Mouse (Mus musculus) B cell, adult 2 months (primary cell): ENCODE measurements at regions not wholly inside any gene's neighbourhood (a gene's known extent, or its start where the extent isn't known, plus 50 kb on each side); places are given as distances from the start of the nearest gene placed in this dataset.

Source experiments
- DNase-seq, 2 experiments: peaks; one replicate each; pipeline ENCODE4 v3.0.0; 2022

DNA sequence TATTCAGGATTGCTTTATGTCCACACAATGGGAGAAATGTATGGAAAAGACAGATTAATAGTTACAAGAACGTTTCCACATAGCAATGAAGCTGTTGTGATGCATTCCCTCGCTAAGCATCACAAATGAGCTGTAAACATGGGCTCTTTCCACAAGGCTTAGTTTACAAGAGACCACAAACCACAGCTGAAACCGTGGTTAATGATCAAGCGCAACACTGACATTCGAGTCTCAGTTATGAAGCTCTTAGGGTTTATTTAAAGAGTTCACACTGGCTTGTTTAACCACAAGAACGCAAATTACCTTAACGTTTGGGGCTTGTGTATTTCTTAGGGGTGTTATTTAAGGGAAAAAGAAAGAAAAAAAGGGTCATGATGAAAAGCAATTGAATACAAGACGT is 727.3 kb upstream of the Frg1 start:
- no peak for DNase-seq

GRCm38 (mm10) chr8:42107582-42107981 is 690.7 kb upstream of the Frg1 start:
- no peak for DNase-seq

DNA sequence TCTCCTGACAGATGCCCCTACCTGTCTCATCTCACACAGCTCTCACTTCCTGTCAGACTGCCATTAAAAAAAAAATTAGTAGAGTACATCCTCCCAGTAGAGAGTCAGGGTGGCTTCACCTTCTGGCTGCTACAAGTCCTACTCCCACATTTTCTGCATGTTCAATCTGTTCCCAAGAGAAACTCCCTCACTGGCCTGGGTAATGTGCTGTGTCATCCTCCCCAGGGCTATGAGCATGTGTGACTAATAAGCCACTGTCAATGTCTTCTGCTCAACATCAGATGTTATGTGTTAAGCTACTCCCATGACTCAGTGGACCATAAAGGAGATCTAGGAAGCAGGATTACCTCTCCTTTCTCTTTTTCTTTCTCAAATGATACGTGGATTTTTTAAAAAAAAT is 652.4 kb upstream of the Frg1 start:
- DNase-seq, result no peak

DNA sequence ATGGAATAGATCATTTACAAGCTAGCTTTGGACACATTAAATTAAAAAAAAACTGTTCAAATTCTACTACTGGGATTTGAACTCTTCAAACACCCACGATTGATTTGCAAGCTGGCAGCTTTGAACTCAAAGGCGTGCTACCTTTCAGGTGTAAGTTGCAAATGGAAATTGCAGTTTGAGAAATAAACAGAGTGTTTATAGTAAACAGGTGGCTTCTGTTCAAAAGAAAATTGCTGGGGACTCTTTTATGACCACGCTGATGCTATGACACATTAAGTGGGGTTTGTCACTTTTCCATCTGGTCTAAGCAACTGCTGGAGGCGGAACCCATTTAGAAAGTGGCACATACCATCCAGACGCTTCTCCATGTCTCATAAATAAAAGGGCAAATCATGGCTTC is 626.7 kb upstream of the Frg1 start:
- DNase-seq, result no peak

- DNase-seq, result no peak
Observed at GRCm38 (mm10) chr8:42039245-42039644, 622.4 kb upstream of the Frg1 start.

GRCm38 (mm10) chr8:42026934-42027333 is 610.1 kb upstream of the Frg1 start:
- DNase-seq, result no peak

DNA sequence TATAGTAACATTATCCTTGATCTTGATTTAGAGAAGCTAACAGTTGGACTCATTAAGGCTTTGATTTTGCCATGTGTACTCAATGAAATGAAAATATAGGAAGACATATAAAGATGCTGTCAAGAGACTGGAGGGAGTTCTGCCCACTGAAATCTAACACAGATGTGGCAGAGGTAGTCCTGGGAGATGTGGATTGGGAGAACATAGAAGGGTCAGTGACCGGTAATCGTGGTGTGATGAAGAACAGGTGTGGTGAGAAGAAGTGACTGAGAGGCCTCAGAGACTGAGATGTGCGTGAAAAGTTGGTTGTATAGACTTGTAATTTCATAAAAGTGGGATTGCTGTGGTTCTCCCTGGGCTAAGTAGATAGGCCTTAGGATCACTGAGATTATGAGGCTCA is 600.9 kb upstream of the Frg1 start:
- no peak for DNase-seq

GRCm38 (mm10) chr8:42003170-42003569 is 586.3 kb upstream of the Frg1 start:
- no peak for DNase-seq

GRCm38 (mm10) chr8:41989040-41989501 is 572.2 kb upstream of the Frg1 start:
- no peak for DNase-seq

GRCm38 (mm10) chr8:41988216-41988615 is 571.3 kb upstream of the Frg1 start:
- DNase-seq, result no peak

DNA sequence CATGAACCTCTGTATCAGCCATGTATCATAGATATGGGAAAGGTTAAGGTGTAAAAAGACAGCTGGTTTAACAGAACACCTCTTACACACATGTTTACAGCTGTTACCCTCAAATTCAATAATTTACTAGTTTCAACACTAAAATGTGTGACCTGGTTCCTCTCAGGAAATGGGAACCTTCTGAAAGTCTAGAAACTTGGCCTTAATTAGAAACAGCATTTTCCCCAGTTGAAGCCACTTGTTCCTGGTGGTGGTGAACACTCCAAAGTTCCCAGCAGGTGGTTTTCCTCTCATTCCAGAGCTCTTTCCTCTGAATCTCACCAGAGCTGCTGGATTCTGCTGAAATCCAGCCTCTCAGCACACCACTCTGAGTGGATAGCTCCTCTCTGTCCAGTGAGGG is 570.5 kb upstream of the Frg1 start:
- DNase-seq, result no peak

- no peak for DNase-seq
Observed at GRCm38 (mm10) chr8:41972416-41972815, 555.5 kb upstream of the Frg1 start.

DNA sequence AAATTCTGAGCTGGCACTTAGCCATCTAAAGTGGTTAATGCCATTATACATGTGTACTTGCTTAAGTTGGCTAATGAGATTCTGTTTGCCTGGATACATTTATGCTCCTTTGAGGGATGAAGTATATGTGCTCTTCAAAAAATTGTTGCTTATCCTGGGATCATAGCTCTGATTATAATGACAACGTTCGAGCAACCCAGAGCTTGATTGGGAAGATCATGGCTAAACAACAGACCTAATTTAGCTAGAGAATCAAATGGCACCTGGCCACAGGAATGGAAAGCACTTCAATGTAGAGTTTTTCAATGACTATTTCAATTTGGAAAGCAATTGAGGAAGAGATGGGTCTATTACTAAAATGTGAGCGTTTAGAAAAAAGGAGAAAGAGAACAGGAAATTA is 553.7 kb upstream of the Frg1 start:
- no peak for DNase-seq

GRCm38 (mm10) chr8:41969408-41969807 is 552.5 kb upstream of the Frg1 start:
- DNase-seq, result no peak

GRCm38 (mm10) chr8:41964088-41964487 is 547.2 kb upstream of the Frg1 start:
- DNase-seq, result no peak

DNA sequence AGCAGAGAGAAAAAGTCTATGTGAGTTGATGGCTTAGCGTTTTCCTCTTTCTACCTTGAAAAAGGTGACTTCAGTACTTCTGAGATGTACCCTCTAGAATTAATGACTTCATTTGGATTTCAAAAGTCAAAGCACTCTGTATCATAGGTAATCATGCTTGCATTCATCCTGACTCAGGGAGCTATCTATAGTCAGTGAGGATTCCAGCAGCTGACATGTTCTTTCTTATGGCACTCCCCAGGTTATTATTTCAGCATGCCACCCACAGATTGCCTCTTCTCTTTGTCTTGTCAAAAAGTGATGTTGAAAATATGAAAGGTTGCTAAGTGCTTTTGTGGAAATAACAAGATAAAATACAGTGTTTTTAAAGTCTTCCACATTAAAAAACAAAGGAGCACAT is 540.0 kb upstream of the Frg1 start:
- DNase-seq, result no peak

DNA sequence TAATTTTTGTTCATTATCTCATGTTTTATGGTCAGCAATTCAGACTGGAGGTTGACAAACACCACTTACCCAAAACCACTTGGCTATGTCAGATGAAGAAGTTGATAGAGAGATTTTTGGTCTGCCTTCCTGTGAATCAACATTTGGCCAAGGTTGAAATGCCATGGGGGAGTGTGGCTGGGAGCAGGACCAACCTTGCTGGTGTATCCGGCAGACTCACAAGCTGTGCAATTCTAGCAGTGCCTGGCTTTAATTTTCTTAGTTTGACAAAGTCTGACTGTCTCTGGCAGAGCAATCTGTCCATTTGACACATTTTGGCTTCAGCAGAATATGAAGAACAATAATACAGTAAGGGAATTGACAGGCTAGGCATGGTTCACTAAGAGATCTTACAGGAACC is 533.9 kb upstream of the Frg1 start:
- DNase-seq, result no peak

- no peak for DNase-seq
Observed at GRCm38 (mm10) chr8:41939298-41939697, 522.4 kb upstream of the Frg1 start.

- no peak for DNase-seq
Observed at GRCm38 (mm10) chr8:41921106-41921505, 504.2 kb upstream of the Frg1 start.

DNA sequence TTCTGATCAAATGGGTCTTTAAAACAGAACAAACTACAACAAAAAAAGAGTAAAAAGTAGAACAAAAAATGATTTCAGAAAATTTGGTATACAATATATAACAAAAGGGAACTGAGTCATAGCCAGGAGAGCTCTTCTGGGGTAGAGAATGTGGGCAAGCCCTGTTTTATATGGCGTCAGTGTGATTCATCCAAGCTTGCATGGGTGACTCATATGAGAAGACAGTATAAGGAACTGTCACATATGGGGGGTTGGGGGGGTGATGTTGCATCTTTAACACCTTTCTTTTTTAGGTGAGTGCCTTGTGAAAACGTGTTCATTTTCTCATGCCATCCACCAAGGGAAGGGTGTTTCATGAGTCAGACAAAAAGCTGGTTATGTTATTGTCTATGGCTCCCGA is 503.7 kb upstream of the Frg1 start:
- no peak for DNase-seq

GRCm38 (mm10) chr8:41878029-41878748 is 461.3 kb upstream of the Frg1 start:
- no peak for DNase-seq

DNA sequence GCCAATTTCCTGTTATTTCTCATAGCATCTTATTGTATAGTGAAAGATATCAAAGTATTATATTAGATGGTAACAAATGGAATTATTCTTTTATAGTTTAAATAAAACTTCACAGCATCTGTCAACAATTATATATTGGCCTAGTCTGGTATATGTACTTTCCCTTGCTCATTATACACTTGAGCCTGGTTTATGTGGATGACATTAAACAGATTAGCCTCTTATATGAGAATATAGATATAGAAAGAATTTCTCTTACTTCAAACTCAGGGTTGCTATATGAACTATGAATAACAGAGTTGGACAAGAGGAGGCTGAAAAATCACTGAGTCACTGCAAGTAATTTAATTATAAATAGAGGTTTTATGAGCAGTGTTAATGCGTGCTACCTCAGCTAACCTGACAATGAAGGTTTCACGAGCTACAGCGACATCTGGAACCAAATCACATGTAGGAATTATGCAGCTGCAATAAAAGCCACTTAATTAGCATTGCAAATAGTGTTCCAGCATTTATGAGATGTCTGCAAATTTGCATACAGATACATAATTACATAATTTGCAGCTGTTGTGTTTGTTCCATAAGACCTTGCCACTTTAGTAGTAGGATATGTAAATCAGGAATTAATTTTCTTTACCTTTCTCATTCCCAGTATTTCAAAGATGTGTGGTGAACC is 452.9 kb upstream of the Frg1 start:
- DNase-seq, result no peak

GRCm38 (mm10) chr8:41860918-41861317 is 444.0 kb upstream of the Frg1 start:
- DNase-seq, result no peak

DNA sequence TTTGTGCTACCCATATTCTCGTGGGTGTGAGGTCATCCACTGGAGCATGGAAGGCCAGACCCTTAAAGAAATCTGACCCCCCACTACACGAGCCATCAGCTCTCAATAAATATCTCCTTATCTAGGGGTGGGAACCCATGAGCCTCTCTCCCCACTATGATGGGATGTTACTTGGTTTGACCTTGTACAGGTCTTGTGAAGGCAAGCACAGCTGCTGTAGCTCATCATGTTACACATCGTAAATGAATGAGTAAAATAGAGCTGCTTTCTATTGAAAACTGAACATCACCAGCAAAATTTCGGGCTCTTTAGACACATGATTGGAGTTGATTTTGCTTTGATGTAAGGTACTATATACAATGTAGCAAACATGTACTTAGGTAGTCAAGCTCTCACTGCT is 414.8 kb upstream of the Frg1 start:
- no peak for DNase-seq

GRCm38 (mm10) chr8:41830407-41830806 is 413.5 kb upstream of the Frg1 start:
- DNase-seq, result no peak
